Comparison of ENCODE assay signal across 8 mouse cellular contexts in genomic region chr15:102721016-102721898, GRCm38 (mm10). TPM values are rescaled to one million over a fixed set of nuclear protein-coding genes. Genes with fewer than 3 reads are reported as not detected.
A peak's percentile ranks its signal among the peaks of the same experiment; 100 is the strongest.
DNase-seq lines count a peak whose midpoint lies in the region; ATAC-seq and TF ChIP-seq lines count a peak whose summit lies in the region.

No protein-coding gene starts in this region.

- H3K27ac ChIP-seq in kidney, postnatal 0 days, result peak overlapping the region; percentile 5; the same call in 1 of the 2 replicates
- peak overlapping the region; percentile 35; the same call in 1 of the 2 replicates for H3K27ac ChIP-seq in hindbrain, embryonic 13.5 days
- peak overlapping the region; percentile 78 for H3K27ac ChIP-seq in midbrain, embryonic 10.5 days (replicated peaks)

- H3K9me3 ChIP-seq in kidney, postnatal 0 days (replicated peaks; ENCODE audit: low read length), result no peaks in the 10 kb centered on the region
- no peaks in the 10 kb centered on the region for H3K9me3 ChIP-seq in hindbrain, embryonic 13.5 days
- H3K9me3 ChIP-seq in midbrain, embryonic 10.5 days (replicated peaks), result no peaks in the 10 kb centered on the region

- H3K4me3 ChIP-seq in kidney, postnatal 0 days (replicated peaks; ENCODE audit: low read depth, low read length), result peak overlapping the region; percentile 80
- peak overlapping the region; percentile 73 for H3K4me3 ChIP-seq in hindbrain, embryonic 13.5 days
- H3K4me3 ChIP-seq in midbrain, embryonic 10.5 days, result peak overlapping the region; percentile 72

- 11% methylated on average over 14 of the region's 14 CpGs for WGBS in kidney, postnatal 0 days
- WGBS in hindbrain, embryonic 13.5 days, result 22% methylated on average over 14 of the region's 14 CpGs
- WGBS in midbrain, embryonic 10.5 days, result 24% methylated on average over 14 of the region's 14 CpGs

- no peak for TF ChIP-seq CTCF in kidney, postnatal 0 days (IDR thresholded peaks at IDR 0.05; ENCODE audit: low read depth)

- H3K27me3 ChIP-seq in kidney, postnatal 0 days (ENCODE audit: insufficient read depth, low read length), result no peaks in the 10 kb centered on the region
- H3K27me3 ChIP-seq in hindbrain, embryonic 13.5 days, result no peaks in the 10 kb centered on the region
- H3K27me3 ChIP-seq in midbrain, embryonic 10.5 days (ENCODE audit: low read depth, poor library complexity, severe bottlenecking), result no peaks in the 10 kb centered on the region

- DNase-seq in kidney, postnatal 0 days (ENCODE audit: low spot score), result no peak
- DNase-seq in kidney, postnatal 4 days, result no peak
- peak; percentile 54 for DNase-seq in adipocyte (ENCODE audit: low spot score)
- DNase-seq in midbrain, embryonic 10.5 days (ENCODE audit: low spot score), result no peak
- no peak for DNase-seq in layer of hippocampus, adult 9-10 months (ENCODE audit: low spot score)
- no peak for DNase-seq in adrenal gland, adult 18-20 months (ENCODE audit: low spot score in 2 of 2)
- DNase-seq in testis, postnatal 10 days (ENCODE audit: low spot score), result no peak

- 0 out of 2 replicates have a peak, but pooled peaks cover 5% of the 10 kb centered on the region for H3K4me1 ChIP-seq in kidney, postnatal 0 days (replicated peaks; ENCODE audit: insufficient read depth, low read length)
- H3K4me1 ChIP-seq in hindbrain, embryonic 13.5 days (replicated peaks), result peaks cover 22% of the 10 kb centered on the region
- peaks cover 22% of the 10 kb centered on the region for H3K4me1 ChIP-seq in midbrain, embryonic 10.5 days

- peak overlapping the region; percentile 80 for H3K4me2 ChIP-seq in kidney, postnatal 0 days (ENCODE audit: low read length)
- peak overlapping the region; percentile 79 for H3K4me2 ChIP-seq in hindbrain, embryonic 13.5 days

- H3K36me3 ChIP-seq in kidney, postnatal 0 days (ENCODE audit: insufficient read depth, low read length), result peaks cover 16% of the 10 kb centered on the region; the same call in 1 of the 2 replicates
- H3K36me3 ChIP-seq in hindbrain, embryonic 13.5 days, result peaks cover 34% of the 10 kb centered on the region
- peaks cover 20% of the 10 kb centered on the region for H3K36me3 ChIP-seq in midbrain, embryonic 10.5 days

- no peak for ATAC-seq in kidney, postnatal 0 days (replicated peaks; ENCODE audit: low FRiP score, low read depth)
- ATAC-seq in hindbrain, embryonic 13.5 days (ENCODE audit: low FRiP score), result no peak

- H3K9ac ChIP-seq in kidney, postnatal 0 days (ENCODE audit: low read depth, low read length), result peak overlapping the region; percentile 64
- peak overlapping the region; percentile 76 for H3K9ac ChIP-seq in hindbrain, embryonic 13.5 days

RNA-seq across cellular contexts. Expression of gene Calcoco1, which starts 0.7 kb away (rescaled TPM):
- 55.2 and 57.5 TPM in 2 replicates for polyA plus RNA-seq in kidney, postnatal 0 days (2015; fragmentation: Nextera tagmentation; extraction: Ambion mirVana)
- polyA plus RNA-seq in hindbrain, embryonic 13.5 days (2015; fragmentation: Nextera tagmentation; extraction: Ambion mirVana), result 41.8 and 42.3 TPM in 2 replicates
- polyA plus RNA-seq in midbrain, embryonic 10.5 days (2016; fragmentation: Nextera tagmentation; extraction: Ambion mirVana), result 26.0 and 31.1 TPM in 2 replicates
- total RNA-seq in adrenal gland, adult 18-20 months (2021), result 100 to 1,000 TPM in 1 of 2 experiments, 10 to 100 TPM in 1; 95.4 to 106 TPM

RNA-seq across cellular contexts. Expression of gene Atp5g2, which starts 49.1 kb away (rescaled TPM):
- polyA plus RNA-seq in kidney, postnatal 0 days (2015; fragmentation: Nextera tagmentation; extraction: Ambion mirVana), result 102 and 110 TPM in 2 replicates
- 48.7 and 56.4 TPM in 2 replicates for polyA plus RNA-seq in hindbrain, embryonic 13.5 days (2015; fragmentation: Nextera tagmentation; extraction: Ambion mirVana)
- polyA plus RNA-seq in midbrain, embryonic 10.5 days (2016; fragmentation: Nextera tagmentation; extraction: Ambion mirVana), result 62.3 and 73.7 TPM in 2 replicates
- total RNA-seq in adrenal gland, adult 18-20 months (2021), result 10 to 100 TPM; 18.3 to 19.4 TPM

Comparison
In these comparisons a context has a peak if more than half of its experiments do, and no peak if none do; other contexts are left out.
1. H3K27ac ChIP-seq: peak in every context shown above with its lines; median percentile 78 in midbrain, embryonic 10.5 days; 35 in hindbrain, embryonic 13.5 days; 5 in kidney, postnatal 0 days.